Mouse (Mus musculus): ENCODE measurements at regions not wholly inside any gene's neighbourhood (a gene's known extent, or its start where the extent isn't known, plus 50 kb on each side); places are given as distances from the start of the nearest gene placed in this dataset.
A peak's percentile ranks its signal among the peaks of the same experiment; 100 is the strongest.

DNA sequence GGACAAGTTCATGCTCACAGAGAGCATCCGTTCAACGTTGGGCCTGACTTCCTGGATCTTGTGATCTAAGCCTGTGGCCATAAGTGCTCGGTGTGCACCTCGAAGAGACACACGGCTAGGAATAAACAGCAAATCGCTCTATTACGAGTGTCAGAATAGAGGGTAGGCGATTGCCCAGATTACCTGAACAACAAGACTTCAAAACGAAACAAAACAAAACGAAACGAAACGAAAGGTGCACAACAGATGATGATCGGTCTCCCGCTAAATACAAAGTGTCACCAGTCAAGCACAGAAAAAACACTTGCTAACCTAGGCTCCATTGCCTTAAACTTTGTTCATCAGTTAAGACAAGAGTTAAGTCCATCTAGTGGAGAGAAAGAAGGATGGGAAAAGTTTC is 67.4 kb downstream of the Pdia4 start:
- DNase-seq (ENCODE audit: low spot score): peak; percentile 7

DNA sequence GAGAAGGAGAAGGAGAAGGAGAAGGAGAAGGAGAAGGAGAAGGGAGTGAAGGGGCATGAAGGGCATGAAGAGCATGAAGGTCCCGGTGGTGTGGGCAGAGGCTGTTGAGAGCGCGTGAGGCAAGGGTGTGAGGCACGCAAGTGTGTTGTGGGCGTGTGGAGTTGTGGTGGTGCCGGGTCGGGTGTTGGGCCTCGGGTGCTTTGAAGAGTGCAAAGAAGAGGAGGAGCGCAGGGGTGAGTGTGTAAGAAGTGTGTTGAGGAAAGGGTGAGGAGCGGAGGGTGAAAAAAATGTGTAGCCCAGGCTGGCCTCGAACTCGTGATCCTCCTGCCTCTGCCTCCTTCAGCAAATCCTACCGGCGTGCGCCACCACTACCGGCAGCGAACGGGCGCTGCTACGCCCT is 69.4 kb downstream of the Pdia4 start:
- DNase-seq (ENCODE audit: low spot score): peak; percentile 45

DNA sequence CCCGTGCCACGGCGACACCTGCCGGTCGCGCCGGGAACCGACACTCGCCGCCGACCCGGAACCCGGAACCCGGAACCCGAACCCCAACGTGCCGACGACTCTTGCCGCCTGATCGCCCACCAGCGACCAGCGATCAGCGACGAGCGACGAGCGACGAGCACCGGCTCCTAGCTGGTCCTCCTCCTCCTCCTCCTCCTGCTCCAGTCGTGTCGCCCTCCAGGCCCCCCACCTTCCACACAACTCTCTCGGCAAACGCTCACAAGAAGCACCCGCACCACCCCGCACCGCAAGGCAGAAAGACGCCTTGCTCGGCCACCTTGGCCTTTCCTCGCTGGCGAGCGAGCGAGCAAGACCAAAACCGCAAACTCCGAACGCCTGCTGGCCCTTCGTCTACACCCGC is 73.0 kb downstream of the Pdia4 start:
- DNase-seq (ENCODE audit: low spot score): peak; percentile 2

DNA sequence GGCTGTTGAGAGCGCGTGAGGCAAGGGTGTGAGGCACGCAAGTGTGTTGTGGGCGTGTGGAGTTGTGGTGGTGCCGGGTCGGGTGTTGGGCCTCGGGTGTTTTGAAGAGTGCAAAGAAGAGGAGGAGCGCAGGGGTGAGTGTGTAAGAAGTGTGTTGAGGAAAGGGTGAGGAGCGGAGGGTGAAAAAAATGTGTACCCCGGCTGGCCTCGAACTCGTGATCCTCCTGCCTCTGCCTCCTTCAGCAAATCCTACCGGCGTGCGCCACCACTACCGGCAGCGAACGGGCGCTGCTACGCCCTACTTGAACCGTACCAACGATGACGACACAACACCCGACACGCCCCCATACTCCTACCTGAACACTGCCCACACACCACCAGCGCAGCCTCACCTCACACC is 73.5 kb downstream of the Pdia4 start:
- peak; percentile 76 for DNase-seq (ENCODE audit: low spot score)

- peak; percentile 8 for DNase-seq (ENCODE audit: low spot score)
Observed at GRCm38 (mm10) chr6:47737972-47738371, 75.3 kb downstream of the Pdia4 start.

Measured in layer of hippocampus, adult 11-12 months (tissue).